Mouse (Mus musculus) cerebellum, adult 18-20 months (tissue): ENCODE data around the gene Abhd13.

Source experiments
- DNase-seq, 2 experiments: peaks; one replicate each; pipeline ENCODE4 v3.0.0; 2021

The Abhd13 gene

GRCm38 (mm10) chr8:10017231-10017630, 39.7 kb downstream of the Abhd13 start:
- peak in 1 of 2 experiments; percentile 25 for DNase-seq

- no peak for DNase-seq
Measured at GRCm38 (mm10) chr8:10030320-10031060, 53.0 kb downstream of the Abhd13 start.

GRCm38 (mm10) chr8:10031177-10031576, 53.7 kb downstream of the Abhd13 start:
- no peak for DNase-seq

- DNase-seq, result no peak
Measured at GRCm38 (mm10) chr8:10040866-10041265, 63.4 kb downstream of the Abhd13 start.
